Mouse (Mus musculus): ENCODE results near the gene Gm48551. TPM values are rescaled to one million over a fixed set of nuclear protein-coding genes. Genes with fewer than 3 reads are reported as not detected.

The Gm48551 gene
- polyA plus RNA-seq, 1 experiment from 2014 or later, result 2.9 TPM

Small RNA genes lying within 50 kb of the gene (microRNA-seq; reads per million reads assigned to microRNA genes)
- gene Mir1191b (0.58 reads per million), gene Mir6913 (not detected)

Other genes starting within 250 kb of the Gm48551 start
- 56.2 and 60.1 TPM in 2 replicates for gene Zbtb7a, start 249.2 kb upstream of the Gm48551 start, polyA plus RNA-seq (2015; fragmentation: Nextera tagmentation; extraction: Ambion mirVana)
- 41.8 and 44.9 TPM in 2 replicates for gene Pias4, start 216.5 kb upstream of the Gm48551 start, polyA plus RNA-seq (2015; fragmentation: Nextera tagmentation; extraction: Ambion mirVana)
- 517 and 544 TPM in 2 replicates for gene Eef2, start 207.8 kb upstream of the Gm48551 start, polyA plus RNA-seq (2015; fragmentation: Nextera tagmentation; extraction: Ambion mirVana)
- gene Dapk3, start 201.5 kb upstream of the Gm48551 start, polyA plus RNA-seq (2015; fragmentation: Nextera tagmentation; extraction: Ambion mirVana), result 61.9 and 65.4 TPM in 2 replicates
- gene 4930442H23Rik, start 200.6 kb upstream of the Gm48551 start, polyA plus RNA-seq (2015; fragmentation: Nextera tagmentation; extraction: Ambion mirVana), result 0.10 TPM in 1 of 2 replicates, not detected in the other
- gene Nmrk2, start 182.4 kb upstream of the Gm48551 start, polyA plus RNA-seq (2015; fragmentation: Nextera tagmentation; extraction: Ambion mirVana), result 0.18 and 0.26 TPM in 2 replicates
- 1.6 and 1.9 TPM in 2 replicates for gene Atcay, start 153.6 kb upstream of the Gm48551 start, polyA plus RNA-seq (2015; fragmentation: Nextera tagmentation; extraction: Ambion mirVana)
- 8.8 and 10.4 TPM in 2 replicates for gene Zfr2, start 151.3 kb upstream of the Gm48551 start, polyA plus RNA-seq (2015; fragmentation: Nextera tagmentation; extraction: Ambion mirVana)
- gene Matk, start 131.5 kb upstream of the Gm48551 start, polyA plus RNA-seq (2015; fragmentation: Nextera tagmentation; extraction: Ambion mirVana), result 3.4 and 3.8 TPM in 2 replicates
- 217 and 233 TPM in 2 replicates for gene Mrpl54, start 117.5 kb upstream of the Gm48551 start, polyA plus RNA-seq (2015; fragmentation: Nextera tagmentation; extraction: Ambion mirVana)
- gene Apba3, start 117.5 kb upstream of the Gm48551 start, polyA plus RNA-seq (2015; fragmentation: Nextera tagmentation; extraction: Ambion mirVana), result 54.4 and 58.1 TPM in 2 replicates
- 32.6 and 38.7 TPM in 2 replicates for gene Tjp3, start 92.9 kb upstream of the Gm48551 start, polyA plus RNA-seq (2015; fragmentation: Nextera tagmentation; extraction: Ambion mirVana)
- gene Pip5k1c, start 91.5 kb upstream of the Gm48551 start, polyA plus RNA-seq (2015; fragmentation: Nextera tagmentation; extraction: Ambion mirVana), result 43.1 and 47.6 TPM in 2 replicates
- 40.5 and 40.9 TPM in 2 replicates for gene Cactin, start 63.4 kb upstream of the Gm48551 start, polyA plus RNA-seq (2015; fragmentation: Nextera tagmentation; extraction: Ambion mirVana)
- gene Tbxa2r, start 55.7 kb upstream of the Gm48551 start, polyA plus RNA-seq (2015; fragmentation: Nextera tagmentation; extraction: Ambion mirVana), result 23.5 and 25.3 TPM in 2 replicates
- 0.04 and 0.12 TPM in 2 replicates for gene Gipc3, start 41.2 kb upstream of the Gm48551 start, polyA plus RNA-seq (2015; fragmentation: Nextera tagmentation; extraction: Ambion mirVana)
- gene Hmg20b, start 34.0 kb upstream of the Gm48551 start, polyA plus RNA-seq (2015; fragmentation: Nextera tagmentation; extraction: Ambion mirVana), result 78.8 and 79.1 TPM in 2 replicates
- 12.8 and 13.6 TPM in 2 replicates for gene Mfsd12, start 27.0 kb upstream of the Gm48551 start, polyA plus RNA-seq (2015; fragmentation: Nextera tagmentation; extraction: Ambion mirVana)
- 1.2 and 1.5 TPM in 2 replicates for gene 4930404N11Rik, start 18.6 kb upstream of the Gm48551 start, polyA plus RNA-seq (2015; fragmentation: Nextera tagmentation; extraction: Ambion mirVana)
- 88.5 and 90.5 TPM in 2 replicates for gene Fzr1, start 6.0 kb upstream of the Gm48551 start, polyA plus RNA-seq (2015; fragmentation: Nextera tagmentation; extraction: Ambion mirVana)
- gene Dohh, start within 50 bp of the Gm48551 start, polyA plus RNA-seq (2015; fragmentation: Nextera tagmentation; extraction: Ambion mirVana), result 78.9 and 80.4 TPM in 2 replicates
- gene Gm48552, start 4.5 kb downstream of the Gm48551 start, polyA plus RNA-seq (2015; fragmentation: Nextera tagmentation; extraction: Ambion mirVana), result 0.41 and 1.4 TPM in 2 replicates
- gene Smim24, start 8.6 kb downstream of the Gm48551 start, polyA plus RNA-seq (2015; fragmentation: Nextera tagmentation; extraction: Ambion mirVana), result 59.5 and 77.5 TPM in 2 replicates
- gene Nfic, start 71.2 kb downstream of the Gm48551 start, polyA plus RNA-seq (2015; fragmentation: Nextera tagmentation; extraction: Ambion mirVana), result 65.5 and 78.2 TPM in 2 replicates
- gene Celf5, start 98.2 kb downstream of the Gm48551 start, polyA plus RNA-seq (2015; fragmentation: Nextera tagmentation; extraction: Ambion mirVana), result 1.7 and 1.8 TPM in 2 replicates
- gene Ncln, start 111.9 kb downstream of the Gm48551 start, polyA plus RNA-seq (2015; fragmentation: Nextera tagmentation; extraction: Ambion mirVana), result 83.9 and 93.7 TPM in 2 replicates
- gene S1pr4, start 115.7 kb downstream of the Gm48551 start, polyA plus RNA-seq (2015; fragmentation: Nextera tagmentation; extraction: Ambion mirVana), result 1.4 and 1.6 TPM in 2 replicates
- 4.4 and 5.8 TPM in 2 replicates for gene Gna15, start 139.8 kb downstream of the Gm48551 start, polyA plus RNA-seq (2015; fragmentation: Nextera tagmentation; extraction: Ambion mirVana)
- gene Gna11, start 160.7 kb downstream of the Gm48551 start, polyA plus RNA-seq (2015; fragmentation: Nextera tagmentation; extraction: Ambion mirVana), result 113 and 134 TPM in 2 replicates
- 692 and 697 TPM in 2 replicates for gene Aes, start 175.0 kb downstream of the Gm48551 start, polyA plus RNA-seq (2015; fragmentation: Nextera tagmentation; extraction: Ambion mirVana)
- gene Tle2, start 190.1 kb downstream of the Gm48551 start, polyA plus RNA-seq (2015; fragmentation: Nextera tagmentation; extraction: Ambion mirVana), result 28.8 and 35.6 TPM in 2 replicates
- 31.2 and 42.1 TPM in 2 replicates for gene Tle6, start 216.6 kb downstream of the Gm48551 start, polyA plus RNA-seq (2015; fragmentation: Nextera tagmentation; extraction: Ambion mirVana)
- gene BC025920, start 221.8 kb downstream of the Gm48551 start, polyA plus RNA-seq (2015; fragmentation: Nextera tagmentation; extraction: Ambion mirVana), result 0.55 and 0.71 TPM in 2 replicates
- gene Sirt6, start 243.3 kb downstream of the Gm48551 start, polyA plus RNA-seq (2015; fragmentation: Nextera tagmentation; extraction: Ambion mirVana), result 32.9 and 33.3 TPM in 2 replicates
- 10.9 and 12.6 TPM in 2 replicates for gene Ankrd24, start 244.1 kb downstream of the Gm48551 start, polyA plus RNA-seq (2015; fragmentation: Nextera tagmentation; extraction: Ambion mirVana)

All from stomach, embryonic 15.5 days (tissue).